ENCODE assay signal across 18 mouse cellular contexts in genomic region chr17:29047697-29048514, GRCm38 (mm10). TPM values are rescaled to one million over a fixed set of nuclear protein-coding genes. Genes with fewer than 3 reads are reported as not detected.
DNase-seq lines count a peak whose midpoint lies in the region; ATAC-seq and TF ChIP-seq lines count a peak whose summit lies in the region.
"Had no signal": no experiment of that assay in that cellular context is flagged by ENCODE, and none has a peak within 500 bp of the region (broad histone marks: within the 10 kb centered on the region; RNA-seq: fewer than 3 reads in every experiment).

No protein-coding gene starts in this region.

- DNase-seq in heart, postnatal 0 days (ENCODE audit: low spot score): peak; percentile 5
- DNase-seq in heart, adult 2 months: no peak
- DNase-seq in lung, postnatal 0 days (ENCODE audit: low spot score): no peak
- DNase-seq in lung, postnatal 10 days: no peak
- peak; percentile 64 for DNase-seq in MEL (ENCODE audit: low read depth, low spot score)
- no peak for DNase-seq in limb, embryonic 10.5 days (ENCODE audit: low spot score)
- DNase-seq: cerebellum, adult 9-11 months; kidney, postnatal 36 days; layer of hippocampus, adult 9-11 months; lung, adult 18-20 months; right cerebral cortex, adult 18-20 months; thymus, adult 2 months had no signal

- H3K27me3 ChIP-seq in heart, postnatal 0 days (ENCODE audit: control insufficient read depth, insufficient read depth, low read length): no peaks in the 10 kb centered on the region
- H3K27me3 ChIP-seq in heart, adult 2 months (ENCODE audit: control insufficient read depth, insufficient read depth, low read length): no peaks in the 10 kb centered on the region
- no peaks in the 10 kb centered on the region for H3K27me3 ChIP-seq in lung, postnatal 0 days (replicated peaks; ENCODE audit: insufficient read depth, low read length)
- no peaks in the 10 kb centered on the region for H3K27me3 ChIP-seq in MEL (ENCODE audit: control insufficient read depth in 1 of 2, insufficient read depth in 2 of 2, low read length in 2 of 2)
- no peaks in the 10 kb centered on the region for H3K27me3 ChIP-seq in limb, embryonic 10.5 days (ENCODE audit: low read depth, poor library complexity, severe bottlenecking)
- H3K27me3 ChIP-seq: embryonic facial prominence, embryonic 13.5 days; limb, embryonic 13.5 days; midbrain, embryonic 12.5 days had no signal

- intact Hi-C loops in heart, adult 2 months (cut with DNase I): loop anchor here (2.0 kb wide), 1 partner anchor 199 kb away; no protein-coding TSS in a partner anchor

- no peak overlapping the region for H3K9ac ChIP-seq in heart, postnatal 0 days (replicated peaks; ENCODE audit: low read depth, low read length)
- H3K9ac ChIP-seq in heart, adult 2 months (ENCODE audit: low read depth, low read length): no peak overlapping the region
- H3K9ac ChIP-seq in lung, postnatal 0 days (replicated peaks; ENCODE audit: low read depth): no peak overlapping the region
- no peak overlapping the region for H3K9ac ChIP-seq in MEL (ENCODE audit: control insufficient read depth, low read depth, low read length, poor library complexity, severe bottlenecking)
- H3K9ac ChIP-seq: embryonic facial prominence, embryonic 13.5 days; hindbrain, embryonic 14.5 days; limb, embryonic 13.5 days; midbrain, embryonic 12.5 days had no signal

- no peak for TF ChIP-seq POLR2A in heart, adult 2 months (IDR thresholded peaks at IDR 0.05; ENCODE audit: insufficient read depth, low read depth, low read length)
- no peak for TF ChIP-seq POLR2A in MEL (IDR thresholded peaks at IDR 0.05; ENCODE audit: control insufficient read depth in 1 of 2, insufficient read depth in 1 of 2, low read depth in 1 of 2, low read length in 2 of 2, poor library complexity in 1 of 2)

- H3K9me3 ChIP-seq in heart, postnatal 0 days (replicated peaks; ENCODE audit: control insufficient read depth, low read length): no peaks in the 10 kb centered on the region
- no peaks in the 10 kb centered on the region for H3K9me3 ChIP-seq in lung, postnatal 0 days (ENCODE audit: low read length)
- H3K9me3 ChIP-seq in MEL (replicated peaks; ENCODE audit: insufficient read depth, low read length): no peaks in the 10 kb centered on the region
- no peaks in the 10 kb centered on the region for H3K9me3 ChIP-seq in limb, embryonic 10.5 days (replicated peaks)
- H3K9me3 ChIP-seq: embryonic facial prominence, embryonic 13.5 days; limb, embryonic 13.5 days; midbrain, embryonic 12.5 days had no signal

- no peak for ATAC-seq in heart, postnatal 0 days (ENCODE audit: insufficient read depth, low read depth)
- ATAC-seq in lung, postnatal 0 days: no peak
- no peak for ATAC-seq in activated CD4-positive, CD25-positive, alpha-beta regulatory T cell, adult 4 months
- ATAC-seq: intestine, embryonic 16.5 days had no signal

- no peak overlapping the region for H3K4me2 ChIP-seq in heart, postnatal 0 days (ENCODE audit: low read depth, low read length)
- no peak overlapping the region for H3K4me2 ChIP-seq in lung, postnatal 0 days (replicated peaks; ENCODE audit: low read depth, low read length)
- H3K4me2 ChIP-seq: embryonic facial prominence, embryonic 13.5 days; hindbrain, embryonic 14.5 days; limb, embryonic 13.5 days; midbrain, embryonic 12.5 days had no signal

- TF ChIP-seq EP300 in heart, postnatal 0 days (IDR thresholded peaks at IDR 0.05; ENCODE audit: low read depth): no peak
- no peak for TF ChIP-seq EP300 in heart, adult 2 months (IDR thresholded peaks at IDR 0.05; ENCODE audit: insufficient read depth, low read depth, low read length)
- TF ChIP-seq EP300 in lung, postnatal 0 days (IDR thresholded peaks at IDR 0.05): no peak
- TF ChIP-seq EP300 in MEL (IDR thresholded peaks at IDR 0.05; ENCODE audit: low read depth in 1 of 2, low read length in 2 of 2): no peak

- peaks cover 39% of the 10 kb centered on the region for H3K36me3 ChIP-seq in heart, postnatal 0 days (replicated peaks; ENCODE audit: control insufficient read depth, insufficient read depth, low read length)
- H3K36me3 ChIP-seq in heart, adult 2 months (ENCODE audit: control insufficient read depth, insufficient read depth, low read length): peaks cover 5% of the 10 kb centered on the region
- peaks cover 18% of the 10 kb centered on the region; the same call in 1 of the 2 replicates for H3K36me3 ChIP-seq in lung, postnatal 0 days (ENCODE audit: insufficient read depth, low read length)
- H3K36me3 ChIP-seq in MEL (ENCODE audit: control insufficient read depth in 1 of 2, insufficient read depth in 2 of 2, low read length in 2 of 2): peaks cover 11 to 13% of the 10 kb centered on the region in 2 experiments
- peaks cover 52% of the 10 kb centered on the region for H3K36me3 ChIP-seq in limb, embryonic 10.5 days

- no peak overlapping the region for H3K27ac ChIP-seq in heart, postnatal 0 days (ENCODE audit: low read depth)
- no peak overlapping the region for H3K27ac ChIP-seq in heart, adult 2 months
- H3K27ac ChIP-seq in lung, postnatal 0 days (ENCODE audit: low read length): no peak overlapping the region
- no peak overlapping the region for H3K27ac ChIP-seq in MEL (ENCODE audit: control insufficient read depth, low read depth, low read length)
- no peak overlapping the region for H3K27ac ChIP-seq in limb, embryonic 10.5 days
- H3K27ac ChIP-seq: hindbrain, embryonic 14.5 days; limb, embryonic 13.5 days; midbrain, embryonic 12.5 days had no signal

- 62% methylated on average over 3 of the region's 3 CpGs for WGBS in heart, postnatal 0 days
- WGBS in heart, adult 2 months: 64% methylated on average over 3 of the region's 3 CpGs
- WGBS in lung, postnatal 0 days: 62% methylated on average over 3 of the region's 3 CpGs
- WGBS in limb, embryonic 10.5 days: 74% methylated on average over 3 of the region's 3 CpGs

- H3K79me2 ChIP-seq in heart, adult 2 months (replicated peaks; ENCODE audit: control insufficient read depth, insufficient read depth, low read length): no peaks in the 10 kb centered on the region
- no peaks in the 10 kb centered on the region for H3K79me2 ChIP-seq in MEL (ENCODE audit: control insufficient read depth, insufficient read depth, low read length, poor library complexity)

- TF ChIP-seq CTCF in heart, postnatal 0 days (IDR thresholded peaks at IDR 0.05; ENCODE audit: low read depth): no peak
- no peak for TF ChIP-seq CTCF in heart, adult 2 months (IDR thresholded peaks at IDR 0.05)
- peak; percentile 20 for TF ChIP-seq CTCF in lung, postnatal 0 days (IDR thresholded peaks at IDR 0.05)
- TF ChIP-seq CTCF in MEL (IDR thresholded peaks at IDR 0.05 in 2 of 3, conservative IDR thresholded peaks at IDR 0.05 in 1 of 3; ENCODE audit: control insufficient read depth in 1 of 3, insufficient read depth in 1 of 3, low read depth in 2 of 3, low read length in 3 of 3, poor library complexity in 1 of 3, severe bottlenecking in 1 of 3): peak in 2 of 3 experiments; percentile 25 to 46; a peak in 3 of 6 replicates

- H3K4me3 ChIP-seq in heart, postnatal 0 days (ENCODE audit: low read depth, low read length): no peak overlapping the region
- H3K4me3 ChIP-seq in heart, adult 2 months: no peak overlapping the region
- H3K4me3 ChIP-seq in lung, postnatal 0 days (ENCODE audit: low read depth, low read length): no peak overlapping the region
- H3K4me3 ChIP-seq in MEL (ENCODE audit: control insufficient read depth in 1 of 2, insufficient read depth in 1 of 2, low read depth in 2 of 2, low read length in 2 of 2): no peak overlapping the region
- H3K4me3 ChIP-seq in limb, embryonic 10.5 days: no peak overlapping the region
- H3K4me3 ChIP-seq: embryonic facial prominence, embryonic 13.5 days; limb, embryonic 13.5 days; midbrain, embryonic 12.5 days had no signal

- H3K4me1 ChIP-seq in heart, postnatal 0 days (ENCODE audit: control insufficient read depth, insufficient read depth): peaks cover 16% of the 10 kb centered on the region; the same call in 1 of the 2 replicates
- H3K4me1 ChIP-seq in heart, adult 2 months (ENCODE audit: control insufficient read depth, insufficient read depth, low read length): peaks cover 13% of the 10 kb centered on the region
- H3K4me1 ChIP-seq in lung, postnatal 0 days (ENCODE audit: insufficient read depth, low read depth, low read length): 0 out of 2 replicates have a peak, but pooled peaks cover 3% of the 10 kb centered on the region
- peaks cover 0 to 6% of the 10 kb centered on the region in 2 experiments; a peak in 1 of 4 replicates for H3K4me1 ChIP-seq in MEL (ENCODE audit: control insufficient read depth in 1 of 2, insufficient read depth in 2 of 2, low read length in 2 of 2)
- peaks cover 15% of the 10 kb centered on the region for H3K4me1 ChIP-seq in limb, embryonic 10.5 days

- TF ChIP-seq RAD21 in MEL (IDR thresholded peaks at IDR 0.05; ENCODE audit: low read depth, low read length): no peak; the same call in none of the 2 replicates

RNA-seq across cellular contexts. Expression of gene Srsf3, which starts 15.5 kb away (rescaled TPM):
- 110 and 151 TPM in 2 replicates for total RNA-seq in heart, postnatal 0 days (2014; rRNA removed; ENCODE audit: low replicate concordance)
- polyA plus RNA-seq in heart, postnatal 0 days (2015; fragmentation: Nextera tagmentation; extraction: Ambion mirVana): 202 and 238 TPM in 2 replicates
- 10 to 100 TPM; 64.5 to 84.9 TPM for total RNA-seq in heart, adult 2 months (2021)
- polyA plus RNA-seq in heart, adult 2 months (2012; rRNA removed): 84.5 and 104 TPM in 2 replicates
- 229 and 238 TPM in 2 replicates for polyA plus RNA-seq in lung, postnatal 0 days (2015; fragmentation: Nextera tagmentation; extraction: Ambion mirVana)
- 312 and 367 TPM in 2 replicates for total RNA-seq in MEL (2012; rRNA removed)
- polyA plus RNA-seq in MEL (2012; ENCODE audit: insufficient read depth in 1 of 2, insufficient read length in 2 of 2, low read depth in 1 of 2, low replicate concordance in 2 of 2, missing spikeins in 1 of 2): 100 to 1,000 TPM; 326 to 556 TPM
- polyA plus RNA-seq in activated CD4-positive, CD25-positive, alpha-beta regulatory T cell, adult 4 months (2017; shearing (Covaris generic)): 100 to 1,000 TPM; 265 to 364 TPM
- 820 and 832 TPM in 2 replicates for polyA plus RNA-seq in limb, embryonic 10.5 days (2016; fragmentation: Nextera tagmentation; extraction: Ambion mirVana)

RNA-seq across cellular contexts. Expression of gene Stk38, which starts 40.1 kb away (rescaled TPM):
- 49.8 and 50.1 TPM in 2 replicates for total RNA-seq in heart, postnatal 0 days (2014; rRNA removed; ENCODE audit: low replicate concordance)
- polyA plus RNA-seq in heart, postnatal 0 days (2015; fragmentation: Nextera tagmentation; extraction: Ambion mirVana): 53.7 and 57.3 TPM in 2 replicates
- total RNA-seq in heart, adult 2 months (2021): 10 to 100 TPM; 29.5 to 32.5 TPM
- polyA plus RNA-seq in heart, adult 2 months (2012; rRNA removed): 41.6 and 50.5 TPM in 2 replicates
- 60.3 and 61.1 TPM in 2 replicates for polyA plus RNA-seq in lung, postnatal 0 days (2015; fragmentation: Nextera tagmentation; extraction: Ambion mirVana)
- total RNA-seq in MEL (2012; rRNA removed): 14.4 and 17.1 TPM in 2 replicates
- polyA plus RNA-seq in MEL (2012; ENCODE audit: insufficient read depth in 1 of 2, insufficient read length in 2 of 2, low read depth in 1 of 2, low replicate concordance in 2 of 2, missing spikeins in 1 of 2): 100 to 1,000 TPM in 1 of 2 experiments, 10 to 100 TPM in 1; 49.3 to 290 TPM
- 100 to 1,000 TPM; 196 to 222 TPM for polyA plus RNA-seq in activated CD4-positive, CD25-positive, alpha-beta regulatory T cell, adult 4 months (2017; shearing (Covaris generic))
- 116 and 131 TPM in 2 replicates for polyA plus RNA-seq in limb, embryonic 10.5 days (2016; fragmentation: Nextera tagmentation; extraction: Ambion mirVana)

RNA-seq across cellular contexts. Expression of gene Cdkn1a, which starts 42.9 kb away (rescaled TPM):
- total RNA-seq in heart, postnatal 0 days (2014; rRNA removed; ENCODE audit: low replicate concordance): 16.7 and 42.8 TPM in 2 replicates
- polyA plus RNA-seq in heart, postnatal 0 days (2015; fragmentation: Nextera tagmentation; extraction: Ambion mirVana): 48.2 and 48.9 TPM in 2 replicates
- total RNA-seq in heart, adult 2 months (2021): 100 to 1,000 TPM in 1 of 2 experiments, 10 to 100 TPM in 1; 56.4 to 156 TPM
- 30.4 and 37.3 TPM in 2 replicates for polyA plus RNA-seq in heart, adult 2 months (2012; rRNA removed)
- 106 and 177 TPM in 2 replicates for polyA plus RNA-seq in lung, postnatal 0 days (2015; fragmentation: Nextera tagmentation; extraction: Ambion mirVana)
- total RNA-seq in MEL (2012; rRNA removed): 2.0 and 2.3 TPM in 2 replicates
- 10 to 100 TPM in 1 of 2 experiments, not detected in 1; 21.0 TPM for polyA plus RNA-seq in MEL (2012; ENCODE audit: insufficient read depth in 1 of 2, insufficient read length in 2 of 2, low read depth in 1 of 2, low replicate concordance in 2 of 2, missing spikeins in 1 of 2)
- polyA plus RNA-seq in activated CD4-positive, CD25-positive, alpha-beta regulatory T cell, adult 4 months (2017; shearing (Covaris generic)): 10 to 100 TPM in 1 of 2 experiments, 1 to 10 TPM in 1; 7.5 to 12.1 TPM
- 22.2 and 28.8 TPM in 2 replicates for polyA plus RNA-seq in limb, embryonic 10.5 days (2016; fragmentation: Nextera tagmentation; extraction: Ambion mirVana)

Comparison
In these comparisons a context has a peak if more than half of its experiments do, and no peak if none do; other contexts are left out.
1. DNase-seq: peak in heart, postnatal 0 days (single experiment) and MEL (single experiment); none in heart, adult 2 months (0 of 2), lung, postnatal 0 days (single experiment), lung, postnatal 10 days (single experiment) and limb, embryonic 10.5 days (single experiment).
2. CTCF ChIP-seq: peak in lung, postnatal 0 days (single experiment) and MEL (2 of 3); none in heart, postnatal 0 days (single experiment) and heart, adult 2 months (single experiment).